Mouse (Mus musculus): ENCODE data around the gene Ccin.

Ccin gene

GRCm38 (mm10) chr4:44013391-44014070 lies 30.2 kb downstream of the Ccin start:
- no peak for DNase-seq (ENCODE audit: low read depth, low spot score)

GRCm38 (mm10) chr4:44016071-44016470 lies 32.8 kb downstream of the Ccin start:
- DNase-seq (ENCODE audit: low read depth, low spot score) = peak; percentile 58

- no peak for DNase-seq (ENCODE audit: low read depth, low spot score)
Measured at GRCm38 (mm10) chr4:44016791-44017190, 33.5 kb downstream of the Ccin start.

- no peak for DNase-seq (ENCODE audit: low read depth, low spot score)
Measured at GRCm38 (mm10) chr4:44022323-44022722, 39.0 kb downstream of the Ccin start.

GRCm38 (mm10) chr4:44022766-44023165 lies 39.5 kb downstream of the Ccin start:
- no peak for DNase-seq (ENCODE audit: low read depth, low spot score)

GRCm38 (mm10) chr4:44023681-44024080 lies 40.4 kb downstream of the Ccin start:
- no peak for DNase-seq (ENCODE audit: low read depth, low spot score)

GRCm38 (mm10) chr4:44024241-44024640 lies 41.0 kb downstream of the Ccin start:
- DNase-seq (ENCODE audit: low read depth, low spot score) = no peak

GRCm38 (mm10) chr4:44025570-44025969 lies 42.3 kb downstream of the Ccin start:
- no peak for DNase-seq (ENCODE audit: low read depth, low spot score)

- no peak for DNase-seq (ENCODE audit: low read depth, low spot score)
Measured at GRCm38 (mm10) chr4:44028303-44029135, 45.2 kb downstream of the Ccin start.

- DNase-seq (ENCODE audit: low read depth, low spot score) = no peak
Measured at GRCm38 (mm10) chr4:44029661-44030066, 46.4 kb downstream of the Ccin start.

GRCm38 (mm10) chr4:44031521-44031920 lies 48.2 kb downstream of the Ccin start:
- DNase-seq (ENCODE audit: low read depth, low spot score) = no peak
